Mouse (Mus musculus) midbrain, embryonic 15.5 days (tissue): ENCODE results near the gene Ripk1. TPM values are rescaled to one million over a fixed set of nuclear protein-coding genes. Genes with fewer than 3 reads are reported as not detected.

Source experiments
- ATAC-seq: fragments of 200-750 bp; cut with Nextera tagmentation; replicated peaks from 2 replicates; pipeline ENCODE4 v1.8.0; 2017; ENCODE audit warnings: moderate TSS enrichment
- H3K27ac ChIP-seq: fragments of 300-500 bp; sonication (generic); 2 replicates; pipeline ENCODE4 v1.5.1; 2015; ENCODE audit warnings: mild to moderate bottlenecking, inconsistent platforms
- H3K27me3 ChIP-seq: fragments of 300-500 bp; sonication (generic); replicated peaks from 2 replicates; pipeline ENCODE4 v1.6.1; 2015; ENCODE audit warnings: inconsistent platforms
- H3K36me3 ChIP-seq: fragments of 300-500 bp; sonication (generic); replicated peaks from 2 replicates; pipeline ENCODE4 v1.6.1; 2015; ENCODE audit warnings: inconsistent platforms
- H3K4me1 ChIP-seq: fragments of 300-500 bp; sonication (generic); 2 replicates; pipeline ENCODE4 v1.6.1; 2015; ENCODE audit warnings: inconsistent platforms
- H3K4me2 ChIP-seq: fragments of 300-500 bp; sonication (generic); 2 replicates; pipeline ENCODE4 v1.6.1; 2015; ENCODE audit warnings: inconsistent platforms, mild to moderate bottlenecking, moderate library complexity
- H3K4me3 ChIP-seq: fragments of 300-500 bp; sonication (generic); 2 replicates; pipeline ENCODE4 v1.5.1; 2015; ENCODE audit warnings: mild to moderate bottlenecking, inconsistent platforms
- H3K9ac ChIP-seq: fragments of 300-500 bp; sonication (generic); 2 replicates; pipeline ENCODE4 v1.6.1; 2015; ENCODE audit warnings: mild to moderate bottlenecking, inconsistent platforms
- H3K9me3 ChIP-seq: fragments of 300-500 bp; sonication (generic); 2 replicates; pipeline ENCODE4 v1.6.1; 2016; ENCODE audit warnings: inconsistent platforms
- WGBS: fragments of 180-500 bp; shearing (Covaris S2); methylation state at CpG from one replicate; pipeline ENCODE4 v1.1.7; 2015; ENCODE audit warnings: mixed read lengths; 5-methylcytosine and 5-hydroxymethylcytosine counted together
- polyA plus RNA-seq: library from polyadenylated mRNA; unstranded; fragments of >200 nt; fragmentation: Nextera tagmentation; extraction: Ambion mirVana; gene quantifications from 2 replicates; pipeline ENCODE4 v1.2.1, GENCODE M21; 2015

Gene Ripk1
- 6.2 and 6.7 TPM in 2 replicates for polyA plus RNA-seq

- H3K27me3 ChIP-seq, result no peaks in the 10 kb centered on the region
- peak within 1 kb of the TSS; percentile 75 for H3K4me2 ChIP-seq
- H3K9ac ChIP-seq, result peak within 1 kb of the TSS; percentile 67
- H3K4me3 ChIP-seq, result peak within 1 kb of the TSS; percentile 75
- under 1% methylated on average over 91 of the region's 92 CpGs for WGBS
- H3K4me1 ChIP-seq, result peaks cover 17% of the 10 kb centered on the region
- peak; percentile 98 for ATAC-seq
- no peaks in the 10 kb centered on the region for H3K36me3 ChIP-seq
- no peaks in the 10 kb centered on the region for H3K9me3 ChIP-seq
- peak within 1 kb of the TSS; percentile 93 for H3K27ac ChIP-seq
Observed at GRCm38 (mm10) chr13:34002058-34003006, at the start of gene Ripk1, which contains the start of gene Serpinb6a. Gene Ripk1, plus strand, starts transcription at chr13:34002363. Gene Serpinb6a, minus strand, starts transcription at chr13:34002794.

DNA sequence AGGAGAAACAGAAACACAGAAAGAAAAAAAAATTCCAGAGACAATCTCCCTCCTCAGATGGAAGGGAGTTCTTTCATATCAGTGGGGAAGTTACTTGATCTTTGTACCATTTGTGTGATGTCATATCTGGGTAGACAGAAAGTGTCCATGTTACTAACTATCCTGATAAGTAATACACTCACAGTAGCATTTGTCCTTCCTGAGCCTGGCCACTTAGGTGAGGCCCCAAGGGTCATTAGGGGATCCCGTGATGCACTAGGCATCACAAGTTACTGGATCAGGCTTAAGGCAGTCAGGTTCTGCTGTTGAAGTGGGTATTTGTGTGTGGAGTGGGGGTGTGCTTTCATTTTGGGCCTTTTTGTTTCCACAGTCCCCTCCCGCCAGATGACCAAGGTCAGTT is 49.2 kb upstream of the Ripk1 start:
- Histone ChIP-seq H3K4me3 (no peak overlapping the region), H3K4me2 (no peak overlapping the region), H3K27ac (no peak overlapping the region), H3K27me3 (no peaks in the 10 kb centered on the region), H3K4me1 (no peaks in the 10 kb centered on the region), H3K36me3 (no peaks in the 10 kb centered on the region), H3K9ac (no peak overlapping the region), H3K9me3 (no peaks in the 10 kb centered on the region)
- 81% methylated on average over 2 of the region's 2 CpGs for WGBS
- ATAC-seq, result no peak

DNA sequence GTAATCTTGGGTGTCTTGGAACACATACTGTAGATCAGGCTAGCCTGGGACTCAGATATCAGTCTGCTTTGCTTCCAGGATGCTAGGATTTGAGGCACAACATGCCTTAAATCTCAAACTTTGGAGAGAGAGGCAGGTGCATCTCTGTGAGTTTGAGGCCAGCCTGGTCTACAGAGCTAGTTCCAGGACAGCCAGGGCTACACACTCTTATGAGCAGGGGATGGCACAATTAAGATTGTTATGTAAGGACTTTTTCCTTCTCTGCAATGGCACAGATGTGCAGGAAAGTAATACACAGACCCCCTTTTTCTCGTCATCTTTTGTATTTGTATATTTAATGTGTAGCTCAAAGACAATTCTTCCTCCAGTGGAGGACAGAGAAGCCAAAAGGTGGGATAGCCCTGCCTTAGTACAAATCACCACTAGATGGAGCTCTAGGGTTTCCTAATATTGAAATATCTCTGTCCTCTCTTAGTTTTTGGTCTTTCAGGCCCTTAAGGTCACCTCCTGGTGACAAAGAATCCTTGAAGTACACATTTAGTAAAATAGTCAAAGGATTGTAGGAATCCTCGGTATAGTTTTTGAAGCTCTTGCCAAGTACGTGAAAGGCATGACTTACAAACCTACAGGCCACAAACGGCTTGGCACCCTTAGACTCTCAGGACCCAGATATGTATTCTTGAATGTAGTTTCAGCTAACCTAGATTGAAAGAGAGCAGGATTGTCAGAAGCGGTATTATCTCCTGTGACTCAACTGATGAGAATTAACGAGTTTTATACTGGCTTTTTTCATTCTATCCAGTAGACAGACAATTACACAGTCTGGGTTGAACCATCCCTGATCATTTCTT is 45.4 kb upstream of the Ripk1 start:
- no peaks in the 10 kb centered on the region for H3K36me3 ChIP-seq
- H3K4me1 ChIP-seq, result no peaks in the 10 kb centered on the region
- no peaks in the 10 kb centered on the region for H3K27me3 ChIP-seq
- peak; percentile 82 for ATAC-seq
- H3K27ac ChIP-seq, result no peak overlapping the region
- H3K9me3 ChIP-seq, result no peaks in the 10 kb centered on the region
- H3K4me3 ChIP-seq, result no peak overlapping the region
- H3K9ac ChIP-seq, result no peak overlapping the region
- WGBS, result 36% methylated on average over 6 of the region's 6 CpGs
- no peak overlapping the region for H3K4me2 ChIP-seq

GRCm38 (mm10) chr13:33959771-33960170 is 42.4 kb upstream of the Ripk1 start:
- H3K36me3 ChIP-seq, result no peaks in the 10 kb centered on the region
- peaks cover 5% of the 10 kb centered on the region; the same call in 1 of the 2 replicates for H3K4me1 ChIP-seq
- no peak overlapping the region for H3K27ac ChIP-seq
- no peak overlapping the region for H3K4me2 ChIP-seq
- no peaks in the 10 kb centered on the region for H3K27me3 ChIP-seq
- 88% methylated on average over 2 of the region's 2 CpGs for WGBS
- no peak for ATAC-seq
- H3K4me3 ChIP-seq, result no peak overlapping the region
- H3K9me3 ChIP-seq, result no peaks in the 10 kb centered on the region
- no peak overlapping the region for H3K9ac ChIP-seq

- Histone ChIP-seq H3K4me2 (peak within 1 kb of the TSS; percentile 76), H3K27me3 (no peaks in the 10 kb centered on the region), H3K9ac (peak within 1 kb of the TSS; percentile 38), H3K4me1 (peaks cover 8% of the 10 kb centered on the region; the same call in 1 of the 2 replicates), H3K9me3 (no peaks in the 10 kb centered on the region), H3K27ac (peak within 1 kb of the TSS; percentile 67), H3K36me3 (no peaks in the 10 kb centered on the region), H3K4me3 (peak within 1 kb of the TSS; percentile 46)
- ATAC-seq, result peak; percentile 93
- WGBS, result 3% methylated on average over 22 of the region's 22 CpGs
Observed at GRCm38 (mm10) chr13:33964206-33965046, 37.7 kb upstream of the Ripk1 start, which contains the start of gene Nqo2. Gene Nqo2, plus strand, starts transcription at chr13:33964687.

- Histone ChIP-seq H3K27me3 (no peaks in the 10 kb centered on the region), H3K4me1 (peaks cover 8% of the 10 kb centered on the region; the same call in 1 of the 2 replicates), H3K4me2 (peak overlapping the region; percentile 76), H3K4me3 (peak overlapping the region; percentile 46), H3K27ac (peak overlapping the region; percentile 67), H3K9me3 (no peaks in the 10 kb centered on the region), H3K36me3 (no peaks in the 10 kb centered on the region), H3K9ac (peak overlapping the region; percentile 38)
- ATAC-seq, result no peak
- 26% methylated on average over 14 of the region's 14 CpGs for WGBS
Observed at GRCm38 (mm10) chr13:33965056-33966024, 36.8 kb upstream of the Ripk1 start.

DNA sequence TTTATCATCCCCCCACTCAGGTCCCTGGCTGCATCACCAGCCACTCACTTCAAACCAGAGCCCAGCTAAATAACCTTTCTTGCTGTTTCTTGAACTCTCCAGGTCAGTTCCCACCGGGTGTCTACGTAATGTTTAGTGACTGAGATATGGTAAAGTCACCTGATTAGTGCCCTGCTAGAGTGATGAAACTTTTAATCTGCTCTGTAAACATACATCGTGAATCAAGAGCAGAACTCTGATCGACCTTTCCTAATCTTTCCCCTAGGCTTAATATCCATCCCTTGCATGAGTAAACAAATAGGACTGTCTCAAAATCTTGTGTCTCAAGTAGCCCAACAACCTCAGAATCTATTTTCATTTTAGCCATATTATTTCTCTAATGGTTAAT is 36.1 kb upstream of the Ripk1 start:
- Histone ChIP-seq H3K9ac (no peak overlapping the region), H3K4me3 (no peak overlapping the region), H3K27me3 (no peaks in the 10 kb centered on the region), H3K27ac (no peak overlapping the region), H3K4me2 (no peak overlapping the region), H3K9me3 (no peaks in the 10 kb centered on the region), H3K36me3 (no peaks in the 10 kb centered on the region), H3K4me1 (peaks cover 8% of the 10 kb centered on the region; the same call in 1 of the 2 replicates)
- WGBS, result 73% methylated on average over 4 of the region's 4 CpGs
- no peak for ATAC-seq

- no peak overlapping the region for H3K9ac ChIP-seq
- no peak overlapping the region for H3K27ac ChIP-seq
- no peak for ATAC-seq
- H3K4me3 ChIP-seq, result no peak overlapping the region
- no peaks in the 10 kb centered on the region for H3K9me3 ChIP-seq
- H3K36me3 ChIP-seq, result no peaks in the 10 kb centered on the region
- peaks cover 8% of the 10 kb centered on the region; the same call in 1 of the 2 replicates for H3K4me1 ChIP-seq
- H3K4me2 ChIP-seq, result no peak overlapping the region
- no peaks in the 10 kb centered on the region for H3K27me3 ChIP-seq
Observed at GRCm38 (mm10) chr13:33966574-33966973, 35.6 kb upstream of the Ripk1 start.

- no peaks in the 10 kb centered on the region for H3K36me3 ChIP-seq
- no peak for ATAC-seq
- H3K4me3 ChIP-seq, result no peak overlapping the region
- WGBS, result 92% methylated on average over 5 of the region's 5 CpGs
- no peak overlapping the region for H3K27ac ChIP-seq
- H3K4me1 ChIP-seq, result no peaks in the 10 kb centered on the region
- no peak overlapping the region for H3K9ac ChIP-seq
- no peaks in the 10 kb centered on the region for H3K27me3 ChIP-seq
- H3K9me3 ChIP-seq, result no peaks in the 10 kb centered on the region
- no peak overlapping the region for H3K4me2 ChIP-seq
Observed at GRCm38 (mm10) chr13:33989625-33990024, 12.5 kb upstream of the Ripk1 start.

GRCm38 (mm10) chr13:33995197-33995596 is 7.0 kb upstream of the Ripk1 start:
- Histone ChIP-seq H3K4me2 (no peak overlapping the region), H3K36me3 (no peaks in the 10 kb centered on the region), H3K27me3 (no peaks in the 10 kb centered on the region), H3K4me3 (no peak overlapping the region), H3K9me3 (no peaks in the 10 kb centered on the region), H3K4me1 (no peaks in the 10 kb centered on the region), H3K27ac (no peak overlapping the region), H3K9ac (no peak overlapping the region)
- WGBS, result 28% methylated on average over 1 of the region's 1 CpGs
- ATAC-seq, result peak; percentile 70
